Mouse (Mus musculus) erythroid progenitor cell, adult 5-6 weeks (primary cell): ENCODE measurements around the gene Tmprss13. TPM values are rescaled to one million over a fixed set of nuclear protein-coding genes. Genes with fewer than 3 reads are reported as not detected.

Experiments
- ATAC-seq: replicated peaks from 2 replicates; pipeline ENCODE4 v1.8.0; 2016; ENCODE audit warnings: moderate number of reproducible peaks, mild to moderate bottlenecking, moderate TSS enrichment, inconsistent platforms; ENCODE audit not compliant: poor library complexity, low FRiP score, severe bottlenecking
- total RNA-seq, 2 experiments: library from RNA; stranded (forward) in 1 of 2; stranded (reverse) in 1 of 2; fragments of 150-400 nt in 1 of 2; fragments of 186-747, 209-891 nt in 1 of 2; gene quantifications; 2 replicates each; pipeline versions ENCODE4 v1.2.3 to v1.2.4; 2015 to 2017; ENCODE audit warnings: low replicate concordance in 2 of 2

Gene Tmprss13
- total RNA-seq, 2 experiments from 2014 or later, result not detected

DNA sequence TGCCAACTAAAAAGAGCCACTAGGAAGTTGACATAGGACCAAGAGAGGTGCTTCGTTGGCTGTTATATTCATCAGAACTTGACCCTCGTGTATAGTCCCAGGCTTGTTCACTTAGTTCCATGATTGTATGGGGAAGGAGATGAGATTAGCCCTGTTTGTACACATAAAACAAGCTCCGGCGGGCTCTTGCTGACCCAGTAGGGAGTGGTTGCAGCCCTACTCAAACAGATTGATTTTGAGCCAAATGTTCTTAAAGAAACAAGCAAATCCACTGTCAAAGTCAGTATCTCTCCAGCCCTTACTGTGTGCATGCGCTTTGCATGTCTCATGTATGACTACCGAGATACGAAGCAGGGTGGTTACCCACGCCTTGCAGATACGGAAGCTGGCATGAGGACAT lies 7.5 kb downstream of the Tmprss13 start:
- ATAC-seq, result no peak

DNA sequence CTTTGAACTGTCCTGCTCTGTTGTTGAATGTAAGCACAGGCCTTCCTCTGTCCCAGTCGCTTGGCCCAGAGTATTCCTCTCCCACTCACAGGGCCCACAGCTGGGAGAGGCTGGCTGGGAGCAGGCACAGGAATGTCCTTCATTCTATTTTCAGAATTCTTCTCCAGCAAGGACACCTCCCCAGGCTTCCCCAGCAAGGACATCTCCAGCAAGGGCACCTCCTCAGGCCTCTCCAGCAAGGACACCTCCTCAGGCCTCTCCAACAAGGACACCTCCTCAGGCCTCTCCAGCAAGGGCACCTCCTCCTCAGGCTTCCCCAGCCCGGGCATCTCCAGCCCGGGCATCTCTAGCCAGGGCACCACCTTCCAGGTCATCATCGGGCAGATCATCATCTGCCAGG lies 9.4 kb downstream of the Tmprss13 start:
- no peak for ATAC-seq

DNA sequence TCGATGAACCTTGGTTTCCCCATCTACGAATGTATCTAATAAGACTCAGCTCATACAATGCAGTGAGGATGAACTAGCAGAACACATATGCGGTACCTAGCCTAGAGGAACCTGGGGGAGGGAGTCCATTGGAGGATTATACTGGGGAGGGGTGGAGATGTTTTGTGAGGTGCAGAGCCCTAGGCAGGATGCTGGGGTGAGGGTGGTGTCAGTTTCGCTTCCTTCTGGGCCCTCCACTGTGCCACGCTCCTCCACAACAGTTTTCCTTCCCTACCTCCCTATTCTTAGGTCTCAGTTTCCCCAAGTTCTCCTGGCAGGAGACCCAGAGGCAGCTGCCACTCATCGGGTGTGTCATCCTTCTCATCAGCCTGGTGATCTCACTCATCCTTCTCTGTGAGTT lies 10.7 kb downstream of the Tmprss13 start:
- no peak for ATAC-seq

DNA sequence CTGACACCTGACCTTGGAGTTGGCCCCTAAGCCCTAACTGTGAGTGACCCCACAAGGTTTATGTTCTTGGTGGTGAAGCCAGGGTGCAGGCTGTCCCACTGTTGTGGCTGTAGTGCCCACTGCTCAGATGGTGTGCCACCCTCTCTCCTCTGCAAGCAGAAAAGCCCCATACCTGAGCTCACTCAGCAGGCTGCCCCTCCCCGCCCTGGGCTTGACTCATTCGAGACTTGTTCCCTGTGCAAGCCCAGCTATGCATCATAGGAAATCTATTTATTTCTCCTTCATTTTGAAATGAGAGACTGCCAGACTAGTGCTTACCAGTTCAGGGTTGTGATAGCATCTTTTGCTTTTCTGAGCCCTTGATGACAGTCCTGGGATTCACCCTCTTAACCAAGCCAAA lies 18.5 kb downstream of the Tmprss13 start:
- no peak for ATAC-seq

DNA sequence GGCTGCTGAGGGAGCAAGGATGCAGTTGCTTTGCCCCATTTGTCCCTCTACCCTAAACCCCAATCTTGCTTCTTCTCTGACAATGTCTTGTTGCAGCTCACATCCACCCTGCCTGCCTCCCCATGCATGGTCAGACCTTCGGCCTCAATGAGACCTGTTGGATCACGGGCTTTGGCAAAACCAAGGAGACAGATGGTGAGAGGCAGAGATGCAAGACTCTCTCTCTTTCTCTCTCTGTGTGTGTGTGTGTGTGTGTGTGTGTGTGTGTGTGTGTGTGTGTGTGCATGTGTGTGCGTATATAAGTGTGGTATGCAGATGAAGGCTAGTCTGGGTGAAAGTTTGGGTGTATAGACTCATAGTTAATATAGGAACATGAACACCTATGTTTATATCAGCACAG lies 24.2 kb downstream of the Tmprss13 start:
- no peak for ATAC-seq

DNA sequence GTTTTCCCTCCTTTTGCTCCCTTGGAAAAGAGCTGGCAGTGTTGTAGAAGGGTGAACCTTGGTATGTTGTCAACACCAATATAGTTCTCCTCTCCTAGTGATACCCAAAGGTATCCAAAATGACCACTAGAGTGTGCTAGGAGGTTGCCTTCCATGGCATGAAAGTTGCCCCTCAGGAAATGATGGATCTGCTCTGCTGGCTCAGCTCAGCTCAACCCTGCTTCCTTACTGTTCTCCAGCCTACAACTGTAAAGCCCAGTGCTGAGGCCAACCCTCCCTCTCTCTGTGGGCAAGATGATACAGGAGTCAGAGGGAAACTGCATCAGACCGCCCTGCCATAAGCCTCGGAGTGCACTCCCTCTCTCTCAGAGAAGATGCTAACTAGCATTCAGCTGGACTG lies 26.6 kb downstream of the Tmprss13 start:
- no peak for ATAC-seq

DNA sequence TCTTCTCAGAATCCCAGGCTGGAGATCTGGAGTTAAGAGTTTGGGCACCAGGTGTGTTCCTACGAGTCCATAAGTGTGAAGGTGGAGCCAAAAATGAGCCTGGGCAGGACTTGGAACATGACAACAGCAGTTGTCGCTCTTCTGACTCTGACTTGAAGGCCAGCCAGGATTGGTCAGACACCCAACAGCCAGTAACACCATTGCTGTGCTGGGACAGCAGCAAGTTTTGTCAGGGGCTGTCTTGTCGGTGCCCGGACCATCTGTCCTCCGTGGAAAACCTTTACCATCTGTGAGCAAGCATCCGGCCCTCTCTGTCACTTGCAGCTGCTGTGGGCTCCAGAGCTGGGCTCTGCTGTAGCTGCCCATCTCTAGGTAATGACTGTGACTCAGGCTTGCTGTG lies 27.4 kb downstream of the Tmprss13 start:
- ATAC-seq, result no peak

DNA sequence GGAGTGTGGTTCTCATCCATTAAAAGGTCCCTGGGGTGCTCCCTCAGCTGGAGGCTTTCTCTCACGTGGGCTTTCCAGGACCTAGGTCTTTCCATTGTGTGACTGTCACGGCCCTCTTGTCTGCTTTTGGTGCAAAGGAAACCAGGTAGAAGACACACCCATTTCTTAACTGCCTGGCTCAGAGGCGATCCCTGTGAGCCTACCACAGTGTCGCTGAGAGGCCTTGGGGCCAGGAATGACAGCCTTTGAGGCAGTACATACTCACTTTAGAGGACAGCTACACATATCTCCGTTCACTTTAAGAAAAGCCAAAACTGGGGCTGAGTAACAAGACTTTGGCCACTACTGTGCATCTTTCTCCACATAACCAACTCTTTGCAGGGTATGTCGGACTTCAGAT lies 29.7 kb downstream of the Tmprss13 start:
- no peak for ATAC-seq

DNA sequence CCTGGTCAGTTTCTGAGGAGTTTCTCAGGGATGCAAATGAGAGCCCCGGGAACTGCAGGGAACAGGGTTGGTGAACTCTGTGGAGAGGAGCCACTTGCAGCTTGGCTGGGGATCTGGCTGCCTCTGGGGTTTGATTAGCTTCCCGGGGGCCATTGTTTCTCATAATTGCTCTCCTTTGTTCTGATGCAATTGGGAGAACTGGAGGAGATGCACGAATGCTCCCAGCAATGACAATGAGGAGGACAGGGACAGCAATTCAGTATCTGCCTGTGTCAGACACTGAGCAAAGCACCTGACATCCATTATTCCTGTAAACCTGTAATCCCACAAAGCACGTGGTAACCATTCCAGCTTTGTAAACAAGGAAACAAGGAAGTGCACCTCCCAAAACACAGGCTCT lies 30.3 kb downstream of the Tmprss13 start:
- no peak for ATAC-seq

DNA sequence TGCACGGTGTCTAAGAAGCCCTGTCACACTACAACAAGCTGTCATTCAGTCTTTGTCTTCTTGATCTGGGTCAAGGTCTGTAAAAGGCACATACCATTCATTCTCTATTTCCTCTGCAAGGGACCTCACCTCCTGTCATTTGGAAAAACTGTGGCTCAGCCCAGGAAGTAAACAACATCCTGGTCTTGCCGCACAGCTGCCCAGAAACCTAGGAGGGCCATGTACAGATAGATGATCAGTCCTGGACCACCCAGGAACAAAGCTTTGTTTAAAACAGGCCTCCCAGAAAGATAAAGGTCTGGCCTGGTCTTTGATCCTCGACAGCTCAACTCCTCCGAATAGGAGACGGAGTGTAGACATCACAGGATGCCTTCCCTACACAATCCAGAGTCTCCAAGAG lies 31.0 kb downstream of the Tmprss13 start:
- ATAC-seq, result no peak

DNA sequence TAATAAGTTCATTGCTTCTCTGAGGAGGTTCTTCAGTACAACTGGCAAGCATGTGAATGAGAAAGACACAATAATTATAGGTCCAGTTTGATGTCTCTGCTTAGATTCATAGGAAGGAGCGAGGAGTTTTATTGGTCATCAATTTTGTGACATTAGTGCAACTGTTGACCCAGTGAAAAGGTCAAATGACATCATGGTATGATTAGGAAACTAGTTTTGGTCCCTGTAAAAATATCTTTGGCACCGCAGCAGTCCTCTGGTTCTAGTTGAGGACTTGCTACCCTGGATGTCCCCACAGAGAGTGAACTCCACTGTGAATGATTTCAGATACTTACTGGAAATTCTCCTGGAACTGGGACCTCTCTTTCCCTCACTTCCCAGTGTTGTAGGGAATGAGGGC lies 36.3 kb downstream of the Tmprss13 start:
- ATAC-seq, result no peak

DNA sequence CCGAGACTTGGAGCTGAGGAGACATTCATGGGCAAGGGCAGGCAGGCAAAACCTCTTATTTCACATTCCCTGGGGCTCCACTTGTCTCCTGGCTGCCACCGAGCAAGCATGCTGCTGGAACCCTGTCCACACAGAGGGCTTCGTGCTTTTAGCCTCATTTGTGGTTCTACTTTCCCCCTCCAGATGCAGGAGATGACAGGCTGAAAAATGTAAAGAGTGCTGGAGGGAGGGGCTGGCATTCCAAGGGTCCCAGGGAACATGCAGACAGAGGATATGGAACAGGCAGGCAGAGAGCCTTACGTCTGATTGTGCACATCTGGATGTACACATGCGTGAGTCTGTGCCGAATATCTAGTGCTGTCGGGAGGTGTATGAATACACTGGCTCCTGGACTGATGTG lies 39.5 kb downstream of the Tmprss13 start:
- no peak for ATAC-seq

DNA sequence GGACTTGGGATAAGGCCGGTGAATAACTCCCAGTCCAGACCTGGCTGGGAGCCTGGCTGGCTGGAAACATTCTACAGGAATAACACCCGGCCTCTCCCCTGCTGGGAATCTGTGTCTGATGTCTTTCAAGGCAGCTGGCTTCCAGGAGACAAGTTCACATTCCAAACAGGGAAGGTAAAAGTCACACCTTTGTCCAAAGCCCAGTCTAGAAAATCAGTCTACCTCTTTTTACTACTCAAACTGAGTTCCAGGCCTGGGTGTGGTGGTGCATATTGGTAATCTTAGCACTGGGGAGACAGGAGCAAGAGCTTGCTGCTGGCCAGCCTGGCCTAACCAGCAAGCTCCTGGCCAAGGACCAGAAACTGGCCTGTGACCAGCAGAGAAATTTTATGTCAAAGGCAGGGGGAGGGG lies 43.2 kb downstream of the Tmprss13 start:
- ATAC-seq, result no peak

DNA sequence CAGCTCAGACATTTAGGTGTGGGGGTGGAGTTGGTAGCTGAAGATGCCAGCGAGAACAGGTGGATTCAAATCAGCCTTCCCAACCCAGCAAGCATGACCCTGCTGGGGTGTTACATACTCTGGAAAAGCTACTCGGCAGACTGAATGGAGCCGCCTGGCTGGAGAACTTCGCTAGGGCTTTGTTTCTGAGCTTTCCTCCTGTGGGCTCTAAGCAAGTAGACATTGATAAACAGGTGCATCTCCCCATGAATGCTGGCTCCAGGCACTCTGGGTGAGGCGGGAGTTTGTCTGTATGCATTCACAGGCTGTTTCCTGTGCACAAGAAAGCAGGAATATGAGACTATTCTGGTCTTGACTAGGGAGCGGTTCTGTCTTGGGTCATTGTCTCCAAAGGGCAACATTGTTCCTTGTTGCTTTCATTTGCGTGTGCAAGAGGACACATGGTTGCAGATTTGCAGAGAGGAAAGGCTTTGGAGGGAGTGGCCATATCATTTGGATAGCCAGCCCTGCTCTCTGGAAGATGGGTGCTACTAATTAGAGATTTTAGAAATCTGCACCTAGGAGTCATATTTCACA lies 44.8 kb downstream of the Tmprss13 start:
- no peak for ATAC-seq

DNA sequence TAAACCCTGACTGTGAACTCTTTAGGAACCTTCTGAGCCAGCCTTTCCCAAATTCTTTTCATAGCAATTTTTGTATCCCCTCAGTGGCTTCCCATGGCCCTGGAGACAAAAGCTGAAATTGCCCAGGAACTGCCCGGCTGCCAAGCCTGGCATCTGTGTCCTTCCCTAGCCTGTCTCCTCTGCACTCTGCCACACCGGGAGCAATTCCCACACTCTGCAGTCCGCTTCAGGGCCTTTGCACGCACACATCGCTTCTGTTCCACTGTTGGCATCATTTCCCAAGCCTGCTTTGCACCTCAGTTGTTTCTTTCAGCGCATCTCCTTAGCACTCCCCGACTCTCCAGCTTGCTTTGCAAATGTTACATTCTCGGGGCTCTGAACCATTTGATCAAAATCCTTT lies 48.8 kb downstream of the Tmprss13 start:
- ATAC-seq, result no peak

DNA sequence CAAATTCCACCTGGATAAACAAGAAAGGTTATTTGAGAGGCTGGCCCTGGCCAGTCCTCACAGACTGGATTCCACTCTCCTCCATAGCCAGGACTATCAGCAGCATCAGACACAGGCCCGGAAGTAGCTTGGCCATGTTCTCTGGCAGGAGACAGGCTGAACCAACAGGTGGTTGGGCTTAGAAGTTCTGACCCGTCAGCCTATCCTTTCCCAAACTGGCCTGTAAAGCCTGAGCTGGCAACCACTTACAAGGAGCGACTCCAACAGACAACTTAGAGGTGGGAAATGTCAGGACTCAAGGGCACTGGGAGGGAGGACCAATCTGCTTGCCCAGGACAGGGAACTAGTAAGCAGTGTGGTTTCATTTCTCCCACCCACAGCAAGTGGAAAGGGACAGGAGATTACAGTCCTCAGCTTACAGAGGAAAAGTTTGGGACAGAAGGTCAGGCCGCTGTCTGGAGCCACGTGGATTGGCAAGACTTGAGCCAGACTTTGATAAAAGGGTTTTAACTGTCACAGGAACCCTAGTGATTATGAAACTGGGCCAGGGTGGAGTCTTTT lies 49.5 kb downstream of the Tmprss13 start:
- no peak for ATAC-seq

DNA sequence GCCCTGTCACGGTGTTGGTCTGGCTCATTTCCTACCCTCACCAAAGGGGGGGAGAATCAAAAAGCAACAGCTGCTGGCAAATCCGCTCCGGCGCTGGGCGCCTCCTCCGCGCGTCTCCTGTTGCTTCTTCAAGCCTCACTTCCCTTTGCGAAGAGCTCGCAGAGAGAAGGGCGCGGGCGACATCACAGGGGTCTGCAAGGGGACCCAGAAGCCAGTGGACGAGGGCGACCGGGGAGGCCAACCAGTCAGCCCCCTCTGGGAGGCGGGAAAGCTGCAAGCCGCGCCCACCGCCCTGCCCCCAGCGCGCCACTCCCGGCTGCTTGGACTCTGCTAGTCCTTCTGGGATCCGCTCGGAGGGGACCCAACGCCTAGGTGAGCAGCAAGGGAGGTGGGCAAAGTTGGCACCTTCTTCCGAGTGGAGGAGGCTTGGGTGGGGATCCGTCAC lies 51.2 kb downstream of the Tmprss13 start, which contains the start of gene Fxyd6:
TSS of gene Fxyd6 (plus strand) at position 69 of the 445 bp plus-strand sequence.
- ATAC-seq, result no peak

DNA sequence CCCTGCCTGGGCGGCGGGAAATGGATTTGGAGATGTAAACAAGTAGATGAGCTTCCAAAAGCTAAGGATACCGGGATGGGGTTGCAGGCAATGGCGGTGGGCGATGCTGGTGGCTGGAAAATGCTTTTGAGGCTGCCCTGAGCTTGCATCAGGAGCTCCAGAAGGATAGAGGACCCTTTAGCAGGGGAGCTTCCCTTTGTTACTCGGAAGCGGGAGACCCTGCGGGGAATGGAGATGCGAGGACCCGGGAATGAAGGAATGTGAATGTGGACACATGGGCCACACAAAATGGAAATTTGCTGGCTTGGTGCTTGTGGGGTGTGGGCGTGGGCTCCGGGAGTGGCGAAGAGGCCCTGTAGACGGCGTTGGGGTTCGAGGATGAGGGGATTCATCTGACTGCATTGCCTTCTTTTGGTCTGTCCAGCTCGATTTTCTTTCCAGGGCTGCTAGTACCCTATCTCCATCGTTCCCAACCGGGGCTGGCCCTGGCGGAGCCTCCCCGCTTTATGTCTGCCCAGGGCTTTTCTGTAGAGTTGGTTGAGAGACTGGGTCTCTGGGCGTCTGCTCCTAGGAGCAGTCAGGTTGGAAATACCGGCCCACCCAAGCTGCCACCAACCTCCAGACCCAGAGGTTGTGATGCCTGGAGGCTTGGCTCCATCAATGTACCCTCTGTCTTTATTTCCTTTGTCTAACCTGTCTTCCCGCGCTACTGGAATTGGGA lies 51.9 kb downstream of the Tmprss13 start:
- no peak for ATAC-seq

DNA sequence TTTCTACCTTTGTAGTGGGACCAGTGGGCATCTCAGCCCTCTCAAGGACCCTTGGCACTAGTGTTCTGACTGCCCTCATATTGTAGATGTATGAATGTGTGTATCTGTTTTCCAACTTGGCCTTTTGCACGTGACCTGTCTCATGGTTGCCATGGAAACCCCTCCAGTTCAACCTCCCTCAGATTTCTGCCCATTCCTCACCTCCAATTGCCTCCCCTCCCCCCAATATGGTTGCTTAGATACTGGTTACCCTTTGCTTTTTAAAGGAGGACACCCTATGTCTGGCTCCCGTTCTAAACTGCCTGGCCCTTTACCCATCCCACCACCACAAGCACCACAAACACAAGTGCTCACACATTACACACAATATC lies 52.4 kb downstream of the Tmprss13 start:
- no peak for ATAC-seq

DNA sequence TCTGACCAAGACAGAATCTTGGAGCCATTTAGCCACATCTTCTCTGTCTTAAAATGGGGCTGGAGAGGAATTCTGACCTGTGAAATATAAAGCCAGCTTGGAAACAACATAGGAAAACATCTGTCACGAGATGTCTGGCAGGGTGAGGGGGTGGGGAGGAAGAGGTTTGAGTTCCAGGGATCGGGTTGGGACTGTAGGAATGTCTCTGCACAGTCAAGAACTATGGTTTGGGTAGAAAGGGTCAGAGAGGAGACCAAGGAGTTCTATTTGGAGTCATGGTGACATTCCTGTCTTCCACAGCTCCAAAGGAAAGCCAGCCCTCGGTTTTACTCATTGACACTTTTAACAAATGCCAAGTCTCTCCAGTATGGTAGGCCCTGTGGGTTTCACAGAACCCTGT lies 55.0 kb downstream of the Tmprss13 start:
- ATAC-seq, result no peak

DNA sequence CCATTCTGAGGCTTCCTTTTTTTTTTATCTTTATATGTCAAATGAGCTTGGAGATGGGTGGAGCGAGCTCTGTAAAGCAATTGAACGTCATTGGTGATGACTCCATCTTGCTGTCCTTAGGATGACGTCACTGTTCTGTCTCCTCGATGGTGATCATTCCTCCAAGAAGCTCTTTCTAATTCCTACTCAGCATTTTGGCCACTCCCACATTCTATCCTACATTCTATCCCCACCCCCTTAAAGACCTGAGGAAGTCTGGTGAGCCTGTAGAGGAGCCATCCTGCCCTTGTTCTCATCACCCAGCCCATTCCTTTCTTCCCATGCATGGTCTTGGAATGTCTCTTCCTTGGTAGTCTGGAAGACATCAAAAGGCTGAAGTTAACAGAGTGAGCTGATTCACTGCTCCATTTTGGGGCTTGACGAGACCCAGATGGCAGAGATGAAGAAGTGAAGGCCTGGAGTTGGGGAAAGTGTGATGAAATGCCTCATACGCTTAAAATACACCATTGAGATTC lies 56.1 kb downstream of the Tmprss13 start:
- no peak for ATAC-seq
